Mouse (Mus musculus) testis, postnatal 10 days (tissue): ENCODE measurements around the gene Gm49340.
"Not testable (repeated sequence)": the region's sequence is repeated elsewhere in the genome, so short reads cannot be mapped to it uniquely, and the experiment has no call there.

ENCODE experiments used
- DNase-seq: peaks from one replicate; pipeline ENCODE4 v3.0.0; 2021; ENCODE audit warnings: low spot score

Gene Gm49340

DNA sequence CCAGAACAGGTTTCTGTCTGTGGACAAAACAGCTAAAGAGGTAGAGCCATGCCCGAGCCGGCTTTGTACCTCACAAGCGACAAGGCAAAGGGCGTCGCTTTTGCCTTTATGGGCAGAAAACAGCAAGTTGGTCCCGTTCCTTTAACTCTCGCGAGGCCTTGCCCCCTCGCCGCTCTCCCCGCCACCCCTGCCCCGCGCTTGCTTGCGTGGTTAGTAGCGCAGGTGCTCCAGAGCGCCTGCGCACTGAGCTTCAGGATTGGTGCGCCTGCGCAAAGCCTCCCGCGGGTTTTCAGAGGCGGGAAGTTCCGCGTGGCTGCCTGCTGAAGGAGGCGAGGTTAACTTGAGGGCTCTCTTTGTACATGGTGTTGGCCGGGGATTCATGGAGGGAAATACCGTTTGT, at the start of gene Gm49340, which contains the start of the genes Aspa and Spata22:
Gene Gm49340, plus strand, starts transcription at position 300 of the 400 bp plus-strand sequence.
Gene Aspa, minus strand, starts transcription at position 155 of the 400 bp plus-strand sequence.
Gene Spata22, plus strand, starts transcription at position 300 of the 400 bp plus-strand sequence.
- peak; percentile 63 for DNase-seq

DNA sequence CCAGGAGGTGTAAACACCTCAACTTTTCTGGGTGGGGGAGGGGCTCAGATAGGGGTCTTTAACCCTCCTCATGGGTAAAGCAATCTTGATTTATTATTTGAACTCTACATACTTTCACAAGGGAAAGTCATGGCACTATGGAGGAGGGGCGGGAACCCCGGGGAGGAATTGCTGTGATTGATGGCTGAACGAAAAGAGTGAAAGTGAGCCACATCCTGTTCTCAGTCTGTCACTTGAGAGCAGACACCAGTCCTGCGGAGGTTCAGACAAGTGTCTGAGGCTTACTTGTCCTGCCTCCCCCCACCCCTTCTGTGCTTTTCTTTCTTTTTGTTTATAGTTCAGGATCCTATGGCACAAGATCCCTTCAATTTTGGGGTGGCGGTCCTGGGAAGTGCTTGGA, 48.8 kb upstream of the Gm49340 start:
- no peak for DNase-seq

DNA sequence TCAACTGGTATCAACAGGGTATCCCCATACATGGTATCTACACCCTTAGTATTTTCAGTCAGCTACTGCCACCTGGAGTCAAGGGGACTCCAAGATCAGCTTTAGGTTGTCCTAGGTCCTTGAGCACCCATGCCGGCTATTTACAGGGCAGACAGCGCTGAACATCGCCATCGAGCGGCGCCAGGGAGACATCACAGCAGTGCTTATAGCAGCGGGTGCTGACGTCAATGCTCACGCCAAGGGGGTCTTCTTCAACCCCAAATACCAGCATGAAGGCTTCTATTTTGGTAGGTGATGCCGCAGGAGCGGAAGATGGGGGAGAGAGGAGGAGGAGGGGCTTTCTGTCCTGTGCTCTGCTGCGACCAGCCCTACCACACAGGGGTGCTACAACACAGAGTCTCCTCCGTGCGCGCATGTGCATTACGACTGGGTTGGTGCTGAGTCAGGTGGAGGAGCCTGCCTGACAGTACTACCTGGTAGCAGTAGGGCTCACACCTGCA, 48.0 kb upstream of the Gm49340 start:
- DNase-seq: peak; percentile 57

DNA sequence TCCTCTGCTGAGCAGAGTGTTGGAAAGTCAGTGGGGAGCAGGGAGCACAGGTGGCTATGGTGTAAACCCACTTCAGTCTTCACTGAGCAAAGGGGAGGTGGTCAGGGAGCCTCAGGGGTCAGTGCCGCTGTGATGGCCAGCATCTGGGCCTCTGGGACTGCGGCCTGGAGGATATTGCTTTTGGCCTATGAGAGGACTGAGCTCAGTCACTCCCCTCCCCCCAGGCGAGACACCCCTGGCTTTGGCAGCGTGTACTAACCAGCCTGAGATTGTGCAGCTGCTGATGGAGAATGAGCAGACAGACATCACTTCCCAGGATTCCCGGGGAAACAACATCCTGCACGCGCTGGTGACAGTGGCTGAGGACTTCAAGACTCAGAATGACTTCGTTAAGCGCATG, 46.2 kb upstream of the Gm49340 start:
- DNase-seq: no peak

DNA sequence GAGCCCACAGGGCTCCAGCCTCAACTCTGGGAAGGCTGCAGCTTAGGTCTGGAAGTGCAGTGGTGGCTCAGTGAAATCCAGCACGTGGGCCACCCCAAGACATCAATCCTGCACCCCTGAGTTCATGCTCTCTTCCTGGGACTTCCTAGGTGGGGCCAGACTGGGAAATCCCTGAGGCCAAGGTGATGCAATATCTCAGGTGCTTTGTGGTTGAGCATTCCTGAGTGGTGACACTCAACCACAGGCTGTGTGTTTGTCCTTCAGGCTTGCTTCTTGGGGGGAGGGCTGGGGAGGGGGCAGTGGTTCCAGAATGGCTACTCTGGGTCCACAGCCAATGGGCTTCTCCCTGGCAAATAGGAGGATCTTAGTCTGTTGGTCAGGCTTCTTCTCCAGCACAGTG, 45.6 kb upstream of the Gm49340 start:
- DNase-seq: no peak

DNA sequence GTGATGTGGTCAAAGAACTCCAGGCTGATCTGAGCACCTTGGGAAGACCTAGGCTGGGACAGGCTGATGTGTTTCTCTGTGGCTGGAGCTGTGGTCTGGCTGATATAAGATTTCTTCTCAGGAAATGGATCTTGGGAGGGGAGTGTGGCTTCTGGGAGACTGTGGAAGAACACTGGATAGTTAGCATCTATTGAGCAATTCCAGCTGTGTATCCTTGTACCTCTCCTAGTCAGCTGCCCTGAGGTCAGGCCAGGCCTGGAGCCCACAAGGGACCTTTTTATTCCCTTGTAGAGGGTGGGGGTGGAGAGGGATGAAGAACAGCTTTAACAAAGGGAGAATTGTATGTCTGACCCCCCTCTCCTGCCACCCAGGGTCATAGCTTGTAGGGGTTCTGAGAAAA, 45.2 kb upstream of the Gm49340 start:
- no peak for DNase-seq

DNA sequence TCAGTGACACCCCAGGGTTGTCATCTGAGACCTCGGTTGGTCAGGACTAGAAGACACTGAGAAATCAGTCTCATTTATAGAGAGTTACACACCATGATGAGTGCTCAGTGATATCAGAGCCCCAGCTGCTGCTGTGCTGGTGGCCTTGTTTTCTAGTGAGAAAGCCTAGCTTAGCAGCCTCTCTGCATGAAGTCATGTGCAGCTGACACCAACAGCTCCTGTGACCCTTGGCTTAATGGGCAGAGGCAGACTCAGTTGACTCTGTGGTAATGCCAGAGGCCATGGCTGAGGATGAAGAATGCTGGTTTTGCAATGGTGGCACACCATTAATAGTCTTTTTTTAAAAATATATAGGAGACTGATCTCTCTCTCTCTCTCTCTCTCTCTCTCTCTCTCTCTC, 39.9 kb upstream of the Gm49340 start:
- DNase-seq: no peak

DNA sequence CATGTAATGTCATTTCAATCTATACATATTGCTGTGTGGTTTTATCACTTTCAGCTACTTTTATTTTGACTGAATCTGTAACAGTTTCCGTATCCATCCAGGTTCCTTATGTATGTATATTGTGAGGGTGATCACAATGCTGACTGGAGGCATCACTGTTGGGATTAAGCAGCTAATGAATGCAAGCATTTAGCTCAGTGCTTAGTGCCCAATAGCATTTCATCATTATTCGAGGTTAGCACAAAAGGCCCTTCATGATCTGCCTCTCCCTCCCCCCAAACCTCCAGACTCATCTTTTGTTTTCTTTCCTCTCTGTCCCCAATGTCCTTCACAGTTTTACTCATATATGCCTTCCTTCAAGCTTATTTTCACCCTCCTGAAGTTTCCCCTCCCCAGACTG, 26.4 kb upstream of the Gm49340 start:
- DNase-seq: no peak

DNA sequence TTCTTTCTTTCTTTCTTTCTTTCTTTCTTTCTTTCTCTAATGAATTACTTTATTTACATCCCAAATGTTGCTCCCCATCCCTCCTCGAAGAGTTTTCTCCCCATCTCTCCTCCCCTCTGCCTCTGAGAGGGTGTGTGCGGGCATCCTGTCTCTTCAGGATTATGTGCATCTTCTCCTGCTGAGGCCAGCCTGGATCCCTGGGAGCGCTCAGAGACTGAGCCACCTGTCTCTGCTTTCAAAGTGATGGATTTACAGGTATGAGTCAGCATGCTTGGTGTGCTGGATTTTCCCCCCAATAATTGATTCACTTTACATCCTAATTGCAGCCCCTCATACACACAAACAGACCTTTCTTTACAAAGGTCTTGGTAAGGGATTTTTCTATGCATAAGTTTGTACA, 13.6 kb upstream of the Gm49340 start:
- no peak for DNase-seq

DNA sequence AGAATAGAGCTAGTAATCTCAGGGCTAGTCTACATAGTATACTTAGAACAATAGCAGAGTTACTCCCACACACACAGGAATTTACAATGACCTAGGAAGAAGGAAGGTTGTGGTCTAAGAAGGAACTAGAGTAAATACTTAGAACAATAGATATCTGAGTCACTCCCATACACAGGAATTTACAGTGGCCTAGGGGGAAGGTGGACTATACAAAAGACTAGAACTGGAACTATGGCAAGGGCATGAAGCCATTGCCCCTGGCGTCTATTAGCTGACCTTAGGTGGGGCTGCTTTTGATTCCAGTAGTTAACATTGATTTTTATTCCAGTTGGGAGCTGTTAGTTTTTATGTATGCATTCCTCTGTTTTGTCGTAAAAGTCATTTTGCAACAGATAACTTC, 11.0 kb upstream of the Gm49340 start:
- not testable (repeated sequence) for DNase-seq

DNA sequence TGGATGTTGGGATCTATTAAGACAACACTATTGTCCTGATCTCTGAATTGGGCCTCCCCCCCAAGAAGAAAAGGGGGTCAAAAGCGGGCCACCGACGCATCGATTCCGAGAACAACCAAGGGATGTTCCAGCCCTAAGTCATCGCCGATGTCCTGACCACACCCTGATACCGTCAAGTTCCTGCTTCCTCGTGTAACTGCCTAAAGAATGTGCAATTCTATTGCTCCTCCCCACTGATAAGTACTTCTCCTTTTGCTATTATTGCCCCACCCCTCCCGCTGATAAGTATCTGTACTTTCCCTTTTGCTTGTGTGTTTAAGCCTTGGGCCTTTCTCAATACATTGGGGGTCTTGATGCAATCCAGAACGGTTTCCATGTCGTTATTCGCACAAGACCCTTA, 8.5 kb upstream of the Gm49340 start:
- DNase-seq: not testable (repeated sequence)

DNA sequence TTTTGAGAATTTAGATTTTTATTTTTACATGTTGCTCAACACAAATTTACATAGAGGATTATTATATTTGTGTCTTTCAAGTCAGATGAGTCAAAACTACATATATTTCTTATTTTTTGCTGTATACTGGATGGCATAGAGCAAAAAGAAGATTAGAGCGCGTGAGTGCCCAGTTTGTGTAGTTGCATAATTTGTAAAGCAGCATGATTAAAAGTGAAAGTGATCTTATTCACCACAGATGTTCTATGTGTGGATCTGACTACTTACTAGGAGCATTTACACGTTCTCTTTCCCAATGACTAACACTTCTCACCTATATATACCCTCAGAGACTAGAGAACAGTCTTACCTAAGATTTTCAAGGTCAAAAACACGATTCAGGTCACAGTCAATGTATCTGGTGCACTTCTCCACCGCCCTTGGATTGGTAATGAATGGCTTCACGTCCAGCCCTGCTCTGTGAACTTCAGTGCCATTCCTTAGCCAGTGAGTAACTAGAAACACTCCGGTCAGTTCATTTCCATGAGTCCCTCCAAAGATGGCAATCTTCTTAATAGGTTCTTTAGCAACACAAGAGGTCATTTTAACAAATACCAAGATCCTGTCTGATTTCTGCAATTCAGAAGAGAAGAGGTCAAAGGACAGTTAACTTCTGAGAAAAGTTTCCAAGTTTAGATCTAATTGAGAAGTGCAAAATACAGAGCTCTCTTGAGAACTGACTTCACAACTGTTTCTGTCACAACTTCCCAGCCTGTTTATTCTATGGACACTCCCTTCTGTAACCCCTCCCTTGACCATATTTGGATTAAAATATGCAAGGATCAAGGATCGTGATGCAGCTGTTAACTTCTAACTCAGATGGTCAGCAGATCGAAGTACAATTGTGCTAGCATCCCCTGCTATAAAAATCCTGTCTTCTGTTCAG, 5.4 kb upstream of the Gm49340 start:
- DNase-seq: no peak

DNA sequence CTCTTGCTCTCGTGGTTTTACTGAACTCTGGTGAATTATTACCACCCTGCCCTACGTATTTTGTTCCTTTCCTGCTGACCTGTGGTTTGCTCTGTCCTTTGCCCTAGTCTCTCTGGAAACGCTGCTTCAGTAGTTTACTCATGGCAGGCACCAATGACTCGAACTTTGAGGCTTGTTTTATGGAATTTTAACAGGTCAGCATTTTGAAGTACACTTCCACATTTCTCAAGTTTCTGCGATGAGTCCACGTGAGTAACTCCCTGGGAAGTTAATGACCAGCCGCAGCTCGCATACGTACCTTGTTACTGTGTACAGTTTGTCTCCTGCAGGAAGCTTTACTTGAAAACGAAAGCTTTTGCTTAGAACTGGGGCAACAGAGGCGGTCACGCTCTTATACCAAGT, 3.1 kb upstream of the Gm49340 start:
- DNase-seq: no peak

DNA sequence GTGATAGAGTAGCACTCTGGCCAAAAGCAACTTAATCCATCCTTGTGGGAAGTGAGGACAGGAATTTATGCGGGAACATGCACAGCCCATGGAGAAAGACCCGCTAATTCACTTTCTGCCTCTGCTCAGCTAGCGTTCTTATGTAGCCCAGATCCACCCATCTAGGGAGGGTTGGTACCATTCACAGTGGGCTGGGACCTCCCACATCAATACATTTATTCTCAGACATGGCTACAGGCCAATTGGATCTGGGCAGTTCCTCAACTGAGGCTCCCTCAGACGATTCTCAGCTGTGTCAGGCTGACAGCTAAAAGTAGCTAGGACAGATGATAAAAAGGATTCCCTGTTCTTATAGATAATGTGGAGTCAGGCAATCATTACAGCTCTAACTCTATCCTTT, 2.2 kb upstream of the Gm49340 start:
- no peak for DNase-seq

DNA sequence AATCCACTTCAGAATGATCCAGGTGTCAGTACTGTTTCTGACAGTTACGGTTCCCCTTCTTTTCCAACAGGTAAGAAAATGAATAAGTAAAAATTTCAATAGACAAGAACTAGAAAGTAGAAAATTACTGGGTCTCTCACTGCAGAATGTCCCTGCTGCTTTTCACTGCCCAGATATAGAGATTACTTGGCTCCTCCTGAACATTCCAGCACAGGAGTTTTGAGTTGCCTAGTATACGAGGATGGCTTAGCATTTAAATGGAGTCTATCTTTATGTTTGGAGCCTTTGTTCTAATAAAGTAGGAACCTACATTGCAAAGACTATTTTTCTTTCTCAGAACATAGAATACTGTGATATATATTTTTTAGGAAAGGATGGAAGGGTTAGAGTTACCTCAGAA, 3.8 kb downstream of the Gm49340 start:
- DNase-seq: no peak

DNA sequence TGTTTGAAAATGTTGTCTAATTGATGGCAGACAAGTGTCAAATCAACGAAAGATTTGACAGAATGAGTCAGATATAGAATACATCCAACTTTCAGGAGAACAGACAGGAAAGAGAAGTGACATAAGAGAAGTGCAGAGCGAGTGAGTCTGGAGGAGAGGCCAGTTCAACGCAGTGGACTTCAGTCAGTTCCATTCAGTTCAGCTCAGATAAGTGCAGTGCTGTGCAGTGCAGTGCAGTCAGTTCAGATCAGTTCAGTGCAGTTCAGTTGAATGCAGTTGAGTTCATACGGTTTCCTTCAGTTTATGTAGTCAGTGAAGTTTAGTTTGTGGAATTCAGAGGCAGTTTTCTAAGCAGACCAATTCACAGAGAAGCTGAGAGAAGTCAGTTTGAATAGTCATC, 7.4 kb downstream of the Gm49340 start:
- no peak for DNase-seq

DNA sequence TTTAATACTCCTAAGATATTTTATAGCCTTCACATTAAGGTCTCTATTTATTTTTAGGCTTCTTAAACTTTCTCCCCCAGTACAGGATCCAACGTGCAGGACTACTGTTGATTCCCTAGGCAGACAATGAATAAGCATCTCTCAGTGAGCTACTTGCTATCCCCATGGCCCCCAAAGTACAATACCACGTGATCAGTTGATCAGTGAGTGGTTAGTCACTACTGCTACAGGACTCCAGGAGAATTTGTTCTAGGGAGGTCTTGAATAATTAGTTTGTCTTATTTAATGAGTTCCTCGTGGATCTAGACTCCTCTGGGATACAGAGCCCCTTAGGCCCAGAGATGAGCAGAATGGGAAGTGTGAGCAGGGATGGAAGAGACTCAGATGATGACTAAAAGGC, 20.9 kb downstream of the Gm49340 start, which contains the start of gene Olfr20:
Gene Olfr20, plus strand, starts transcription at position 301 of the 400 bp plus-strand sequence.
- DNase-seq: no peak

DNA sequence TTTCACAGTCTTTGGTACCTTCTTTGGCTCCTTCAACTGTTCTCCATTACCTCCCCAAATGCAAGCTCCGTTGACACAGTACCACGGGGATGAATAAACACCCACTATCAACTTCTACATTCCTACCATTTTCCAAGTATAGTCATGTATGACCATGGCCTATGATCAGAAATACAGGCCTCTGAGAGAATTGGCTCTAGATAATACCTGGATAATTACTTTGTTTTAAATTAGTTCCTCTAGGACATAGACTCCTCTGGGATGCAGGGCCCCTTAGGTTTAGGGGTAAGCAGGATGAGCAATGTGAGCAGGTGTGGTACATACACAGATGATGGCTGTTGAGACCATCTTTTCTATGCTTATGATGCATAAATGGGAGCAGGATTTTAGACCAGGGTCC, 41.4 kb downstream of the Gm49340 start, which contains the start of gene Olfr376:
Gene Olfr376, plus strand, starts transcription at position 301 of the 400 bp plus-strand sequence.
- no peak for DNase-seq

DNA sequence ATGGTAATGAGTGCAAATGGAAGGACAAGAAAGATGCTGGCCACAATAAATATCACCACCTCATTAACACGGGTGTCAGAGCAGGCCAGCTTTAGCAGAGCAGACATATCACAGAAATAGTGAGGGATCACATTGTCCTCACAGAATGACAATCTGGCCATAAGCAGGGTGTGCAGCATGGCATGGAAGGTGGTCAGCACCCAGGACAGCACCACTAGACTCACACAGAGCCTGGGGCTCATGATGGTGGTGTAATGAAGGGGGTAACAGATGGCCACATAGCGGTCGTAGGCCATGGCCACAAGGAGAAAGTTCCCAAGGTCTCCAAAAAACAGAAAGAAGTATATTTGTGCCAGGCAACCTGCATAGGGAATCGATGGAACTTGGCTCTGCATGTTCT, 65.8 kb downstream of the Gm49340 start:
- DNase-seq: no peak

DNA sequence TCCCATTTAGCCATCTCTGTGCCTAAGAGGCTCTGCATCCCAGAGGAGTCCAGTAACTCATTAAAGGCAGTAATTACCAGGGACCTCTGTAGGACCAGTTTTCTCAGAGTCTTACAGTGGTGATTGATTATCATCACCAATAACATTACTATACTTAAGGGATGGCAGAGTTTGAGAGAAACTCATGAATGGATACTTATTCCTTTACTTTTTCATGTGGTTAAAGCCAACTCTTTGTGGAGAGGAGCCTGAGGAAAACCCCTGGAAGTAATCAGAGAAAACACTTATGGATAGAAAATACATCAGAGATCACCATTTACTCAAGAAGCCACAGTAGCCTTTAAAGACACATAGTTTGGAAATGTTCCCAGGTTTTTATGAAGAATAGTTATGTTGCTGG, 70.0 kb downstream of the Gm49340 start, which contains the start of gene Olfr1:
Gene Olfr1, minus strand, starts transcription at position 101 of the 400 bp plus-strand sequence.
- no peak for DNase-seq
